Mouse (Mus musculus): ENCODE measurements around the gene Evl.

- TF ChIP-seq CTCF (IDR thresholded peaks at IDR 0.05; ENCODE audit: borderline replicate concordance, insufficient read depth, low read length) (no peak), POLR2A (IDR thresholded peaks at IDR 0.05; ENCODE audit: low read depth, low read length) (no peak)
These were observed 158.0 kb downstream of the Evl start for GRCm38 (mm10) chr12:108712481-108712880.
